Mouse (Mus musculus) neural tube, embryonic 13.5 days (tissue): ENCODE measurements around the gene Bcl7c. TPM values are rescaled to one million over a fixed set of nuclear protein-coding genes. Genes with fewer than 3 reads are reported as not detected.
"Not testable (repeated sequence)": the region's sequence is repeated elsewhere in the genome, so short reads cannot be mapped to it uniquely, and the experiment has no call there.

Source experiments
- ATAC-seq: fragments of 200-750 bp; cut with Nextera tagmentation; 2 replicates; pipeline ENCODE4 v1.8.0; 2017; ENCODE audit warnings: low read depth, mild to moderate bottlenecking, moderate TSS enrichment, moderate library complexity
- H3K27ac ChIP-seq: fragments of 300-500 bp; sonication (generic); replicated peaks from 2 replicates; pipeline ENCODE4 v1.5.1; 2015; ENCODE audit warnings: moderate library complexity, mild to moderate bottlenecking, inconsistent platforms
- H3K27me3 ChIP-seq: fragments of 300-500 bp; sonication (generic); 2 replicates; pipeline ENCODE4 v1.6.1; 2015; ENCODE audit warnings: mild to moderate bottlenecking, inconsistent platforms
- H3K36me3 ChIP-seq: fragments of 300-500 bp; sonication (generic); 2 replicates; pipeline ENCODE4 v1.6.1; 2015; ENCODE audit warnings: mild to moderate bottlenecking, inconsistent platforms
- H3K4me1 ChIP-seq: fragments of 300-500 bp; sonication (generic); replicated peaks from 2 replicates; pipeline ENCODE4 v1.6.1; 2015; ENCODE audit warnings: inconsistent platforms
- H3K4me2 ChIP-seq: fragments of 300-500 bp; sonication (generic); 2 replicates; pipeline ENCODE4 v1.6.1; 2015; ENCODE audit warnings: inconsistent platforms, mild to moderate bottlenecking, moderate library complexity
- H3K4me3 ChIP-seq: fragments of 300-500 bp; sonication (generic); 2 replicates; pipeline ENCODE4 v1.5.1; 2015; ENCODE audit warnings: mild to moderate bottlenecking, inconsistent platforms
- H3K9ac ChIP-seq: fragments of 300-500 bp; sonication (generic); 2 replicates; pipeline ENCODE4 v1.6.1; 2015; ENCODE audit warnings: moderate library complexity, mild to moderate bottlenecking, inconsistent platforms
- H3K9me3 ChIP-seq: fragments of 300-500 bp; sonication (generic); 2 replicates; pipeline ENCODE4 v1.6.1; 2016; ENCODE audit warnings: inconsistent platforms
- WGBS: fragments of 180-500 bp; shearing (Covaris S2); methylation state at CpG from one replicate; pipeline ENCODE4 v1.1.7; 2015; 5-methylcytosine and 5-hydroxymethylcytosine counted together
- polyA plus RNA-seq: library from polyadenylated mRNA; unstranded; fragments of >200 nt; fragmentation: Nextera tagmentation; extraction: Ambion mirVana; gene quantifications from 2 replicates; pipeline ENCODE4 v1.2.1, GENCODE M21; 2015

Bcl7c gene
- polyA plus RNA-seq, 1 experiment from 2014 or later, result 41.2 TPM

GRCm38 (mm10) chr7:127745251-127745651, 36.5 kb upstream of the Bcl7c start:
- Histone ChIP-seq H3K9ac (peak overlapping the region; percentile 67), H3K4me1 (peaks cover 26% of the 10 kb centered on the region), H3K9me3 (no peaks in the 10 kb centered on the region), H3K36me3 (peaks cover 23% of the 10 kb centered on the region), H3K27ac (peak overlapping the region; percentile 93), H3K27me3 (no peaks in the 10 kb centered on the region), H3K4me3 (peak overlapping the region; percentile 94), H3K4me2 (peak overlapping the region; percentile 84)
- ATAC-seq, result peak; percentile 90
- under 1% methylated on average over 19 of the region's 19 CpGs for WGBS

- ATAC-seq, result no peak
- H3K9me3 ChIP-seq, result no peaks in the 10 kb centered on the region
- peak within 1 kb of the TSS; percentile 84 for H3K4me2 ChIP-seq
- H3K4me1 ChIP-seq, result peaks cover 26% of the 10 kb centered on the region
- H3K9ac ChIP-seq, result peak within 1 kb of the TSS; percentile 67
- H3K36me3 ChIP-seq, result peaks cover 16% of the 10 kb centered on the region
- H3K27me3 ChIP-seq, result no peaks in the 10 kb centered on the region
- under 1% methylated on average over 26 of the region's 26 CpGs for WGBS
- H3K4me3 ChIP-seq, result peak within 1 kb of the TSS; percentile 94
- peak within 1 kb of the TSS; percentile 93 for H3K27ac ChIP-seq
Measured at GRCm38 (mm10) chr7:127744366-127745045, 35.8 kb upstream of the Bcl7c start, which contains the start of gene Fbxl19. Gene Fbxl19 (plus strand): TSS chr7:127744543.

GRCm38 (mm10) chr7:127732066-127732465, 23.3 kb upstream of the Bcl7c start, which contains the start of gene Ctf2:
Gene Ctf2 (minus strand): TSS chr7:127732166.
- not testable (repeated sequence) for H3K4me3 ChIP-seq, H3K9ac ChIP-seq, H3K27ac ChIP-seq, H3K4me1 ChIP-seq, ATAC-seq, H3K9me3 ChIP-seq, H3K27me3 ChIP-seq, H3K4me2 ChIP-seq, H3K36me3 ChIP-seq
- no CpG with 5 or more reads among the region's 5 CpGs for WGBS

GRCm38 (mm10) chr7:127730170-127730569, 21.4 kb upstream of the Bcl7c start:
- Histone ChIP-seq H3K27me3 (no peaks in the 10 kb centered on the region), H3K27ac (no peak overlapping the region), H3K4me3 (no peak overlapping the region), H3K9ac (no peak overlapping the region), H3K9me3 (no peaks in the 10 kb centered on the region), H3K4me2 (no peak overlapping the region), H3K4me1 (no peaks in the 10 kb centered on the region), H3K36me3 (no peaks in the 10 kb centered on the region)
- 62% methylated on average over 4 of the region's 4 CpGs for WGBS
- ATAC-seq, result no peak

GRCm38 (mm10) chr7:127727898-127728297, 19.2 kb upstream of the Bcl7c start:
- H3K27me3 ChIP-seq, result no peaks in the 10 kb centered on the region
- H3K4me3 ChIP-seq, result no peak overlapping the region
- H3K9ac ChIP-seq, result no peak overlapping the region
- no peak overlapping the region for H3K27ac ChIP-seq
- ATAC-seq, result no peak
- WGBS, result 88% methylated on average over 7 of the region's 7 CpGs
- H3K36me3 ChIP-seq, result no peaks in the 10 kb centered on the region
- no peaks in the 10 kb centered on the region for H3K4me1 ChIP-seq
- H3K9me3 ChIP-seq, result no peaks in the 10 kb centered on the region
- no peak overlapping the region for H3K4me2 ChIP-seq

- H3K4me3 ChIP-seq, result no peak overlapping the region
- H3K4me2 ChIP-seq, result no peak overlapping the region
- no peak overlapping the region for H3K27ac ChIP-seq
- H3K9me3 ChIP-seq, result no peaks in the 10 kb centered on the region
- no peaks in the 10 kb centered on the region for H3K36me3 ChIP-seq
- no peak for ATAC-seq
- H3K9ac ChIP-seq, result no peak overlapping the region
- H3K27me3 ChIP-seq, result no peaks in the 10 kb centered on the region
- WGBS, result 61% methylated on average over 6 of the region's 6 CpGs
- H3K4me1 ChIP-seq, result no peaks in the 10 kb centered on the region
Measured at GRCm38 (mm10) chr7:127725924-127726323, 17.2 kb upstream of the Bcl7c start.

- WGBS, result 41% methylated on average over 2 of the region's 2 CpGs
- no peak overlapping the region for H3K27ac ChIP-seq
Measured at GRCm38 (mm10) chr7:127725490-127725889, 16.8 kb upstream of the Bcl7c start.

GRCm38 (mm10) chr7:127719258-127719657, 10.5 kb upstream of the Bcl7c start:
- H3K27ac ChIP-seq, result no peak overlapping the region
- H3K36me3 ChIP-seq, result no peaks in the 10 kb centered on the region
- no peak for ATAC-seq
- 89% methylated on average over 6 of the region's 6 CpGs for WGBS
- no peak overlapping the region for H3K4me3 ChIP-seq
- no peak overlapping the region for H3K9ac ChIP-seq
- H3K27me3 ChIP-seq, result 0 out of 2 replicates have a peak, but pooled peaks cover 3% of the 10 kb centered on the region
- H3K4me1 ChIP-seq, result peaks cover 8% of the 10 kb centered on the region
- H3K9me3 ChIP-seq, result no peaks in the 10 kb centered on the region
- H3K4me2 ChIP-seq, result no peak overlapping the region

More at GRCm38 (mm10) chr7:127725490-127725889, 16.8 kb upstream of the Bcl7c start:
- no peak for ATAC-seq
- Histone ChIP-seq H3K27me3 (no peaks in the 10 kb centered on the region), H3K9ac (no peak overlapping the region), H3K4me2 (no peak overlapping the region), H3K36me3 (no peaks in the 10 kb centered on the region), H3K4me3 (no peak overlapping the region), H3K9me3 (no peaks in the 10 kb centered on the region), H3K4me1 (no peaks in the 10 kb centered on the region)

- no peaks in the 10 kb centered on the region for H3K36me3 ChIP-seq
- 0 out of 2 replicates have a peak, but pooled peaks cover 3% of the 10 kb centered on the region for H3K27me3 ChIP-seq
- no peak overlapping the region for H3K4me2 ChIP-seq
- H3K4me3 ChIP-seq, result no peak overlapping the region
- H3K9ac ChIP-seq, result no peak overlapping the region
- no peaks in the 10 kb centered on the region for H3K9me3 ChIP-seq
- ATAC-seq, result no peak
- peaks cover 10% of the 10 kb centered on the region for H3K4me1 ChIP-seq
- H3K27ac ChIP-seq, result no peak overlapping the region
- 92% methylated on average over 6 of the region's 6 CpGs for WGBS
Measured at GRCm38 (mm10) chr7:127718339-127718738, 9.6 kb upstream of the Bcl7c start.

GRCm38 (mm10) chr7:127716992-127717391, 8.3 kb upstream of the Bcl7c start:
- Histone ChIP-seq H3K4me2 (peak overlapping the region; percentile 62), H3K9ac (peak overlapping the region; percentile 66), H3K27ac (no peak overlapping the region), H3K4me3 (peak overlapping the region; percentile 35), H3K4me1 (peaks cover 21% of the 10 kb centered on the region), H3K27me3 (0 out of 2 replicates have a peak, but pooled peaks cover 3% of the 10 kb centered on the region), H3K9me3 (no peaks in the 10 kb centered on the region), H3K36me3 (no peaks in the 10 kb centered on the region)
- under 1% methylated on average over 41 of the region's 41 CpGs for WGBS
- no peak for ATAC-seq

- Histone ChIP-seq H3K4me3 (no peak overlapping the region), H3K27ac (no peak overlapping the region), H3K36me3 (no peaks in the 10 kb centered on the region), H3K9ac (no peak overlapping the region), H3K4me1 (peaks cover 21% of the 10 kb centered on the region), H3K4me2 (no peak overlapping the region), H3K27me3 (0 out of 2 replicates have a peak, but pooled peaks cover 3% of the 10 kb centered on the region), H3K9me3 (no peaks in the 10 kb centered on the region)
- no peak for ATAC-seq
- WGBS, result 90% methylated on average over 4 of the region's 4 CpGs
Measured at GRCm38 (mm10) chr7:127714816-127715215, 6.1 kb upstream of the Bcl7c start.

- Histone ChIP-seq H3K4me2 (peak within 1 kb of the TSS; percentile 62), H3K4me1 (peaks cover 33% of the 10 kb centered on the region), H3K27me3 (0 out of 2 replicates have a peak, but pooled peaks cover 3% of the 10 kb centered on the region), H3K27ac (peak within 1 kb of the TSS; percentile 65), H3K9me3 (no peaks in the 10 kb centered on the region), H3K9ac (peak within 1 kb of the TSS; percentile 56), H3K4me3 (peak within 1 kb of the TSS; percentile 35), H3K36me3 (no peaks in the 10 kb centered on the region)
- under 1% methylated on average over 28 of the region's 28 CpGs for WGBS
- ATAC-seq, result peak; percentile 62
Measured at GRCm38 (mm10) chr7:127712461-127713385, 4.0 kb upstream of the Bcl7c start, which contains the start of gene Ctf1. Gene Ctf1 (plus strand): TSS chr7:127712736.
